Mouse (Mus musculus) embryonic facial prominence, embryonic 10.5 days (tissue): Measurements from ENCODE around the gene Fam83b. TPM values are rescaled to one million over a fixed set of nuclear protein-coding genes. Genes with fewer than 3 reads are reported as not detected.

Experiments
- DNase-seq: peaks from one replicate; pipeline ENCODE4 v3.0.0-alpha.2; 2017; ENCODE audit warnings: low spot score
- H3K27ac ChIP-seq: fragments of 300-500 bp; sonication (generic); replicated peaks from 2 replicates; pipeline ENCODE4 v1.5.1; 2016; ENCODE audit warnings: mild to moderate bottlenecking
- H3K27me3 ChIP-seq: fragments of 300-500 bp; sonication (generic); replicated peaks from 2 replicates; pipeline ENCODE4 v1.6.1; 2016; ENCODE audit warnings: low read depth, mild to moderate bottlenecking; ENCODE audit not compliant: poor library complexity, severe bottlenecking
- H3K36me3 ChIP-seq: fragments of 300-500 bp; sonication (generic); replicated peaks from 2 replicates; pipeline ENCODE4 v1.6.1; 2016; ENCODE audit warnings: mild to moderate bottlenecking, moderate library complexity
- H3K4me1 ChIP-seq: fragments of 300-500 bp; sonication (generic); 2 replicates; pipeline ENCODE4 v1.6.1; 2016
- H3K4me3 ChIP-seq: fragments of 300-500 bp; sonication (generic); 2 replicates; pipeline ENCODE4 v1.5.1; 2016; ENCODE audit warnings: mild to moderate bottlenecking, moderate library complexity
- H3K9me3 ChIP-seq: fragments of 300-500 bp; sonication (generic); 2 replicates; pipeline ENCODE4 v1.6.1; 2016; ENCODE audit warnings: mild to moderate bottlenecking
- WGBS: fragments of 180-500 bp; shearing (Covaris S2); methylation state at CpG from one replicate; pipeline ENCODE4 v1.1.7; 2016; 5-methylcytosine and 5-hydroxymethylcytosine counted together
- polyA plus RNA-seq: library from polyadenylated mRNA; unstranded; fragments of >200 nt; fragmentation: Nextera tagmentation; extraction: Ambion mirVana; gene quantifications from 2 replicates; pipeline ENCODE4 v1.2.1, GENCODE M21; 2016

Fam83b gene
- polyA plus RNA-seq, 1 experiment from 2014 or later: 1.2 TPM

DNA sequence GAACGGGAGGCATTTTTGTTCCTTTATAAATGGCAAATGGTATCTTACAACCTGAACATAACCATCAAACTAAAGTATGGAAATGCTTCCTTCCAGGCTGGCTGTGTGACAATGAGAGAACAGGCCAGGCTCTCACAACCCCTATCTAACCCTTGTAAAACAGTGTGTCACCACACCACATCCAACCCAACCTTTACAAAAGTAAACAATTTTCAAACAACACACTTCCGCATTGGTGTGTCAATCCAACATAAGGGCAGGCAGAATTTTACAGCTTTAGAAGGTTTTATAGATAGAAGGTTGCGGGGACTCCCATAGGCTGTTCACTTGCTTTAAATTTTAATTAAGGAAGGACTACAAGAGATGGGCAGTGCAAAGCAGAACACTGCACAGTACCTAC is 77.2 kb downstream of the Fam83b start:
- no peaks in the 10 kb centered on the region for H3K36me3 ChIP-seq
- H3K9me3 ChIP-seq: no peaks in the 10 kb centered on the region
- H3K27me3 ChIP-seq: no peaks in the 10 kb centered on the region
- 92% methylated on average over 3 of the region's 3 CpGs for WGBS
- no peak overlapping the region for H3K27ac ChIP-seq
- H3K4me3 ChIP-seq: no peak overlapping the region
- no peaks in the 10 kb centered on the region for H3K4me1 ChIP-seq
- no peak for DNase-seq

DNA sequence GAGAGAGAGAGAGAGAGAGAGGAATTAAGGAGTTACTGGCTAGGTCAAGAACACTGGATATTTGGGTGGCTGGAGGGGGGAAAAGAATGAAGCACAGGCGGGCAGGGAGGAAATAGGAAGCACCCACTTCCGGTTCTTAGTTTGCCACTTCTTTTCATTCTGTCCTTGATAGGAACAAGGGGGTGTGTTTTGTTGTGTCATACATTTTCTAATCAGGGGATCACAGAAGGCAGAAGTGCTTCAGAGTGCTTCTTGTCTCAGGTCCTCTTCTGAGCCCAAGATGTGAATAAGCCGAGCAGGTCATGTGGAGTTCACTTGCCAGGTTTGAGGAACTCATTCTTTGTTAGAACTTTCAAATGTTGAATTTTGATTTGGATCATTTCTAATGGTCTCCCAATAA is 86.8 kb downstream of the Fam83b start:
- Histone ChIP-seq H3K4me3 (no peak overlapping the region), H3K9me3 (no peaks in the 10 kb centered on the region), H3K36me3 (no peaks in the 10 kb centered on the region), H3K27ac (no peak overlapping the region), H3K4me1 (no peaks in the 10 kb centered on the region), H3K27me3 (no peaks in the 10 kb centered on the region)
- no peak for DNase-seq
- WGBS: 78% methylated on average over 3 of the region's 3 CpGs

DNA sequence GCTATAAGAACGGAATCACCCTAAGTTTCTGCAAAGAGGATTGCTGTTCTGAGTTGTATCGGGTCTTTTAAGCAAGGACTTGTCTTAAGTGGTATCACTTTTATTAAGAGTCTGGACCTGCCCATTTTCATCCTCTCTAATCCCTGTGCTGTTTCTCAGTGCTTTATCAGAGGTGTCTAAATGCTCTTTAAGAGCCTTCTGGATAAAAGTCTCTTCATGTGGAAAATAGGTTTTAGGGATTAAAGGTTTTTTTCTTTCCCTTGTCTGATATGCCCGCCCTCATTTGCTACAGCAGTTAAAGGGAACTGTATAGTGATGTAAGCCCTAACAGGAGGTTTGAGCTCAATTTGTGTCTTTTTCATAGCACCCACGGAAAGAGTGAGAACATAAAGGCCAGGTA is 97.4 kb downstream of the Fam83b start:
- H3K4me3 ChIP-seq: no peak overlapping the region
- WGBS: 66% methylated on average over 4 of the region's 4 CpGs
- H3K27ac ChIP-seq: no peak overlapping the region
- no peaks in the 10 kb centered on the region for H3K36me3 ChIP-seq
- H3K9me3 ChIP-seq: no peaks in the 10 kb centered on the region
- DNase-seq: no peak
- no peaks in the 10 kb centered on the region for H3K27me3 ChIP-seq
- 0 out of 2 replicates have a peak, but pooled peaks cover 3% of the 10 kb centered on the region for H3K4me1 ChIP-seq

DNA sequence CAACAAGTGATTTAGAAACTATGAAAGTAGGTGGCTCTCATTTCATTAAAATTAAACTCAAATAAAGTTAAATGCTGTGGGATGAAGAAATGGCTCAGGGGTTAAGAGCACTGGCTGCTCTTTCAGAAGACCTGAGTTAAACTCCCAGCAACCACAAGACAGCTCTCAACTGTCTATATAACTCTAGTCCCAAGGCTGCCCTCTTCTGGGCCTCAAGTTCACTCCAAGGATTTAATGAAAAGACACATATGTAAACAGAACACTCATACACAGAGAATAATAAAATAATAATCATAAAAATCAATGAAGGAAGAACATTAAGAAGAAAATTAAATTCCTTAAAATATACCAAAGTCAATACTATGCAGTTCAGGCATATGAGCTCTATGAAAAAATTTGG is 105.4 kb downstream of the Fam83b start:
- H3K36me3 ChIP-seq: no peaks in the 10 kb centered on the region
- no peak overlapping the region for H3K27ac ChIP-seq
- H3K4me1 ChIP-seq: no peaks in the 10 kb centered on the region
- no peaks in the 10 kb centered on the region for H3K9me3 ChIP-seq
- H3K27me3 ChIP-seq: no peaks in the 10 kb centered on the region
- DNase-seq: no peak
- no peak overlapping the region for H3K4me3 ChIP-seq

DNA sequence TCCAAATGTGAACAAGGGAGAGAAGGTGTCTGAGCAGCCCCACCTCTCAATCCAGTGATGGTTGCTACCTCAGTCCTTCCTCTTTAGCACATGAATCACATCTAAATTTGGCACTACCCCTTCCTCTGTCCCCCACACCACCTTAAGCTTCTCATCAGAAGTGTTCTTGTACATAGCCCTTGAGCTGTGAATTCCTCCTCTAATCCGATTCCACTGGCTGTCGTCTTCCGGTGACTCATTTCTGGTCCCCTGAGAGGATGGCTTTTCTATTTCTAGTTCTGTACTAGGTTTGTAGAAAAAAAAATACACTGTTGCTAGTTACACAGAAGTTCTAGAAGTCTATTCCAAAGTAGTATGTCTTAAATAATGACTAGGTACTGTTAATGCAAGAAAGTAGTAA is 111.2 kb downstream of the Fam83b start:
- Histone ChIP-seq H3K9me3 (no peaks in the 10 kb centered on the region), H3K4me1 (no peaks in the 10 kb centered on the region), H3K27me3 (no peaks in the 10 kb centered on the region), H3K36me3 (no peaks in the 10 kb centered on the region), H3K27ac (no peak overlapping the region), H3K4me3 (no peak overlapping the region)
- DNase-seq: no peak
- WGBS: 91% methylated on average over 3 of the region's 3 CpGs

Other genes with a start within 250 kb of the Fam83b start
- gene Hcrtr2, start 243.3 kb downstream of the Fam83b start, polyA plus RNA-seq: 0.31 and 0.60 TPM in 2 replicates